8 mouse cellular contexts compared by ENCODE assay signal in genomic region chr14:25707691-25708181, GRCm38 (mm10). TPM values are rescaled to one million over a fixed set of nuclear protein-coding genes. Genes with fewer than 3 reads are reported as not detected.
DNase-seq lines count a peak whose midpoint lies in the region; ATAC-seq and TF ChIP-seq lines count a peak whose summit lies in the region.

No protein-coding gene starts in this region.

- no peak overlapping the region for H3K9ac ChIP-seq in midbrain, embryonic 15.5 days
- no peak overlapping the region for H3K9ac ChIP-seq in midbrain, embryonic 16.5 days (ENCODE audit: low read depth, low read length)
- 0 out of 2 replicates have a peak overlapping the region, but pooled peaks have one; percentile 19 for H3K9ac ChIP-seq in intestine, embryonic 16.5 days (ENCODE audit: low read depth, low read length)
- no peak overlapping the region for H3K9ac ChIP-seq in liver, postnatal 0 days (replicated peaks)

- no peak for TF ChIP-seq EP300 in liver, postnatal 0 days (IDR thresholded peaks at IDR 0.05; ENCODE audit: low read depth)

- no peaks in the 10 kb centered on the region for H3K27me3 ChIP-seq in midbrain, embryonic 15.5 days (replicated peaks)
- H3K27me3 ChIP-seq in midbrain, embryonic 16.5 days (ENCODE audit: control insufficient read depth, insufficient read depth, low read depth, low read length), result no peaks in the 10 kb centered on the region
- no peaks in the 10 kb centered on the region for H3K27me3 ChIP-seq in intestine, embryonic 16.5 days (replicated peaks; ENCODE audit: control insufficient read depth, insufficient read depth, low read length)
- H3K27me3 ChIP-seq in liver, postnatal 0 days (ENCODE audit: insufficient read depth, low read length), result no peaks in the 10 kb centered on the region

- TF ChIP-seq CTCF in liver, postnatal 0 days (IDR thresholded peaks at IDR 0.05; ENCODE audit: low read depth), result peak; percentile 90

- no peaks in the 10 kb centered on the region for H3K4me1 ChIP-seq in midbrain, embryonic 15.5 days
- no peaks in the 10 kb centered on the region for H3K4me1 ChIP-seq in midbrain, embryonic 16.5 days (ENCODE audit: control insufficient read depth, insufficient read depth, low read length)
- H3K4me1 ChIP-seq in intestine, embryonic 16.5 days (ENCODE audit: control insufficient read depth, insufficient read depth, low read length), result peaks cover 45% of the 10 kb centered on the region
- peaks cover 43% of the 10 kb centered on the region for H3K4me1 ChIP-seq in liver, postnatal 0 days (ENCODE audit: insufficient read depth)

- H3K9me3 ChIP-seq in midbrain, embryonic 15.5 days, result no peaks in the 10 kb centered on the region
- H3K9me3 ChIP-seq in midbrain, embryonic 16.5 days (replicated peaks; ENCODE audit: control insufficient read depth, low read length, poor library complexity, severe bottlenecking), result no peaks in the 10 kb centered on the region
- no peaks in the 10 kb centered on the region for H3K9me3 ChIP-seq in intestine, embryonic 16.5 days (ENCODE audit: control insufficient read depth, low read length)
- no peaks in the 10 kb centered on the region for H3K9me3 ChIP-seq in liver, postnatal 0 days (ENCODE audit: low read length)

- H3K27ac ChIP-seq in midbrain, embryonic 15.5 days, result no peak overlapping the region
- no peak overlapping the region for H3K27ac ChIP-seq in midbrain, embryonic 16.5 days (ENCODE audit: low read length)
- H3K27ac ChIP-seq in intestine, embryonic 16.5 days (ENCODE audit: low read length), result peak overlapping the region; percentile 74
- H3K27ac ChIP-seq in liver, postnatal 0 days (ENCODE audit: low read depth), result peak overlapping the region; percentile 53

- intact Hi-C loops in gastrocnemius, postnatal 14 days (cut with DNase I; ENCODE audit: low total_unique reads), result no loop called here

- H3K36me3 ChIP-seq in midbrain, embryonic 15.5 days (replicated peaks), result no peaks in the 10 kb centered on the region
- H3K36me3 ChIP-seq in midbrain, embryonic 16.5 days (ENCODE audit: control insufficient read depth, insufficient read depth, low read length), result no peaks in the 10 kb centered on the region
- no peaks in the 10 kb centered on the region; the same call in 1 of the 2 replicates for H3K36me3 ChIP-seq in intestine, embryonic 16.5 days (ENCODE audit: control insufficient read depth, insufficient read depth, low read length)
- no peaks in the 10 kb centered on the region for H3K36me3 ChIP-seq in liver, postnatal 0 days (replicated peaks; ENCODE audit: insufficient read depth, low read length)

- peak; percentile 49 for DNase-seq in adrenal gland, postnatal 25 days
- peak; percentile 53 for DNase-seq in gastrocnemius, postnatal 14 days
- peak; percentile 59 for DNase-seq in liver, postnatal 0 days
- peak; percentile 68 for DNase-seq in skeletal muscle tissue, adult 2 months (ENCODE audit: low read depth, low spot score)

- 61% methylated on average over 5 of the region's 5 CpGs for WGBS in midbrain, embryonic 15.5 days
- 59% methylated on average over 5 of the region's 5 CpGs for WGBS in midbrain, embryonic 16.5 days
- 59% methylated on average over 5 of the region's 5 CpGs for WGBS in intestine, embryonic 16.5 days
- WGBS in liver, postnatal 0 days (ENCODE audit: insufficient replicate concordance), result 25% methylated on average over 5 of the region's 5 CpGs

- ATAC-seq in midbrain, embryonic 15.5 days (replicated peaks), result 0 out of 2 replicates have a peak, but pooled peaks have one; percentile 25
- ATAC-seq in midbrain, embryonic 16.5 days, result no peak; the same call in 1 of the 2 replicates
- no peak for ATAC-seq in intestine, embryonic 16.5 days
- no peak for ATAC-seq in liver, postnatal 0 days
- no peak for ATAC-seq in megakaryocyte-erythroid progenitor cell, adult 5-6 weeks (replicated peaks; ENCODE audit: low FRiP score, low TSS enrichment, poor library complexity, severe bottlenecking)

- no peak overlapping the region for H3K4me3 ChIP-seq in midbrain, embryonic 15.5 days
- H3K4me3 ChIP-seq in midbrain, embryonic 16.5 days (ENCODE audit: low read depth, low read length), result no peak overlapping the region
- H3K4me3 ChIP-seq in intestine, embryonic 16.5 days (ENCODE audit: low read length), result no peak overlapping the region
- no peak overlapping the region for H3K4me3 ChIP-seq in liver, postnatal 0 days (ENCODE audit: low read depth, low read length)

- H3K4me2 ChIP-seq in midbrain, embryonic 15.5 days, result no peak overlapping the region
- no peak overlapping the region for H3K4me2 ChIP-seq in midbrain, embryonic 16.5 days (ENCODE audit: low read length)
- H3K4me2 ChIP-seq in intestine, embryonic 16.5 days (ENCODE audit: low read depth, low read length), result no peak overlapping the region
- no peak overlapping the region for H3K4me2 ChIP-seq in liver, postnatal 0 days (ENCODE audit: low read depth, low read length)

RNA-seq across cellular contexts. Expression of gene Ppif, which starts 13.8 kb away (rescaled TPM):
- polyA plus RNA-seq in midbrain, embryonic 15.5 days (2015; fragmentation: Nextera tagmentation; extraction: Ambion mirVana), result 30.6 and 32.0 TPM in 2 replicates
- 29.6 and 40.3 TPM in 2 replicates for polyA plus RNA-seq in midbrain, embryonic 16.5 days (2015; fragmentation: Nextera tagmentation; extraction: Ambion mirVana)
- total RNA-seq in adrenal gland, postnatal 25 days (2021), result 29.4 and 35.9 TPM in 2 replicates
- 10 to 100 TPM; 40.9 to 51.4 TPM for total RNA-seq in gastrocnemius, postnatal 14 days (2021)
- 125 and 134 TPM in 2 replicates for polyA plus RNA-seq in intestine, embryonic 16.5 days (2015; fragmentation: Nextera tagmentation; extraction: Ambion mirVana)
- polyA plus RNA-seq in liver, postnatal 0 days (2015; fragmentation: Nextera tagmentation; extraction: Ambion mirVana), result 36.0 and 38.4 TPM in 2 replicates
- total RNA-seq in megakaryocyte-erythroid progenitor cell, adult 5-6 weeks (2014; fragmentation: Nextera tagmentation), result 142 and 159 TPM in 2 replicates
- total RNA-seq in megakaryocyte-erythroid progenitor cell, adult 5-6 weeks (2017), result 42.9 and 55.8 TPM in 2 replicates

Comparison
In these comparisons a context has a peak if more than half of its experiments do, and no peak if none do; other contexts are left out.
1. H3K27ac ChIP-seq: peak in intestine, embryonic 16.5 days (single experiment) and liver, postnatal 0 days (single experiment); none in midbrain, embryonic 15.5 days (single experiment) and midbrain, embryonic 16.5 days (single experiment).
2. Peak in every context shown above with its lines, with median percentiles within 50 percentile points of each other: DNase-seq.